Mouse (Mus musculus) megakaryocyte, embryonic 14.5 days (primary cell): ENCODE measurements around the gene Prr18.

ENCODE experiments used
- FLI1 ChIP-seq: IDR thresholded peaks from 2 replicates; pipeline ENCODE4 v1.6.1; 2012; ENCODE audit warnings: low read length, inconsistent platforms, mixed read lengths
- GATA1 ChIP-seq: IDR thresholded peaks from 3 replicates; pipeline ENCODE4 v1.6.1; 2012; ENCODE audit warnings: mixed read lengths, low read length, inconsistent platforms, borderline replicate concordance

GRCm38 (mm10) chr17:8355692-8356091 lies 18.4 kb downstream of the Prr18 start, which contains the start of gene T2:
- TF ChIP-seq GATA1 (no peak), FLI1 (no peak)
